Mouse (Mus musculus): ENCODE results near the gene Bpi. TPM values are rescaled to one million over a fixed set of nuclear protein-coding genes. Genes with fewer than 3 reads are reported as not detected.

Gene Bpi
- polyA plus RNA-seq (2015; fragmentation: Illumina TruSeq; extraction: RNeasy Lipid Tissue Mini Kit (QIAGEN cat#74804); ENCODE audit: low read depth, low replicate concordance), result not detected

GRCm38 (mm10) chr2:158258005-158258418 is at the start of gene Bpi:
Gene Bpi (plus strand): TSS chr2:158258094.

GRCm38 (mm10) chr2:158228670-158229502 is 29.0 kb upstream of the Bpi start, which contains the start of gene D630003M21Rik:
Gene D630003M21Rik (minus strand): TSS chr2:158229222.

GRCm38 (mm10) chr2:158305948-158306695 is 48.2 kb downstream of the Bpi start, which contains the start of gene Lbp:
Gene Lbp (plus strand): TSS chr2:158306493.

Other genes starting within 250 kb of the Bpi start
- 12.2 TPM for gene Tti1, start 229.7 kb upstream of the Bpi start, polyA plus RNA-seq (2015; fragmentation: Illumina TruSeq; extraction: RNeasy Lipid Tissue Mini Kit (QIAGEN cat#74804); ENCODE audit: low read depth, low replicate concordance)
- 15.0 TPM for gene Rprd1b, start 229.6 kb upstream of the Bpi start, polyA plus RNA-seq (2015; fragmentation: Illumina TruSeq; extraction: RNeasy Lipid Tissue Mini Kit (QIAGEN cat#74804); ENCODE audit: low read depth, low replicate concordance)
- 9.7 TPM for gene Tgm2, start 111.7 kb upstream of the Bpi start, polyA plus RNA-seq (2015; fragmentation: Illumina TruSeq; extraction: RNeasy Lipid Tissue Mini Kit (QIAGEN cat#74804); ENCODE audit: low read depth, low replicate concordance)
- 3.4 TPM for gene D630003M21Rik, start 28.9 kb upstream of the Bpi start, polyA plus RNA-seq (2015; fragmentation: Illumina TruSeq; extraction: RNeasy Lipid Tissue Mini Kit (QIAGEN cat#74804); ENCODE audit: low read depth, low replicate concordance)
- 5.7 TPM for gene Lbp, start 48.4 kb downstream of the Bpi start, polyA plus RNA-seq (2015; fragmentation: Illumina TruSeq; extraction: RNeasy Lipid Tissue Mini Kit (QIAGEN cat#74804); ENCODE audit: low read depth, low replicate concordance)
- 707 TPM for gene Snhg11, start 117.5 kb downstream of the Bpi start, polyA plus RNA-seq (2015; fragmentation: Illumina TruSeq; extraction: RNeasy Lipid Tissue Mini Kit (QIAGEN cat#74804); ENCODE audit: low read depth, low replicate concordance)
- 52.7 TPM for gene Ralgapb, start 151.8 kb downstream of the Bpi start, polyA plus RNA-seq (2015; fragmentation: Illumina TruSeq; extraction: RNeasy Lipid Tissue Mini Kit (QIAGEN cat#74804); ENCODE audit: low read depth, low replicate concordance)
- not detected for gene Adig, start 244.5 kb downstream of the Bpi start, polyA plus RNA-seq (2015; fragmentation: Illumina TruSeq; extraction: RNeasy Lipid Tissue Mini Kit (QIAGEN cat#74804); ENCODE audit: low read depth, low replicate concordance)